Mouse (Mus musculus) cerebellum, postnatal 10 days (tissue): ENCODE measurements around the gene Acsl3.

Source experiments
- DNase-seq, 2 experiments: peaks; one replicate each; pipeline ENCODE4 v3.0.0; 2021; ENCODE audit warnings: mixed read lengths in 2 of 2

The Acsl3 gene

GRCm38 (mm10) chr1:78688149-78688548, 30.5 kb downstream of the Acsl3 start:
- DNase-seq = peak; percentile 16 to 20

- DNase-seq = no peak
Observed at GRCm38 (mm10) chr1:78694503-78695258, 37.1 kb downstream of the Acsl3 start.

- DNase-seq = no peak
Observed at GRCm38 (mm10) chr1:78696305-78696704, 38.7 kb downstream of the Acsl3 start.

- DNase-seq = no peak
Observed at GRCm38 (mm10) chr1:78696903-78697302, 39.3 kb downstream of the Acsl3 start.

- DNase-seq = no peak
Observed at GRCm38 (mm10) chr1:78698138-78698537, 40.5 kb downstream of the Acsl3 start.

- DNase-seq = no peak
Observed at GRCm38 (mm10) chr1:78701740-78702139, 44.1 kb downstream of the Acsl3 start.

GRCm38 (mm10) chr1:78702282-78702963, 44.8 kb downstream of the Acsl3 start:
- peak; percentile 15 to 32 for DNase-seq

GRCm38 (mm10) chr1:78702964-78703285, 45.3 kb downstream of the Acsl3 start:
- no peak for DNase-seq

GRCm38 (mm10) chr1:78706338-78706737, 48.7 kb downstream of the Acsl3 start:
- DNase-seq = no peak

- peak; percentile 36 to 48 for DNase-seq
Observed at GRCm38 (mm10) chr1:78707280-78707679, 49.7 kb downstream of the Acsl3 start.

GRCm38 (mm10) chr1:78710026-78710425, 52.4 kb downstream of the Acsl3 start:
- DNase-seq = no peak

- no peak for DNase-seq
Observed at GRCm38 (mm10) chr1:78710613-78711329, 53.1 kb downstream of the Acsl3 start.

GRCm38 (mm10) chr1:78724458-78725190, 67.0 kb downstream of the Acsl3 start:
- peak; percentile 90 to 94 for DNase-seq

- DNase-seq = peak in 1 of 2 experiments; percentile 19
Observed at GRCm38 (mm10) chr1:78725191-78725490, 67.5 kb downstream of the Acsl3 start.

GRCm38 (mm10) chr1:78725617-78726223, 68.1 kb downstream of the Acsl3 start:
- DNase-seq = peak; percentile 73 to 76

GRCm38 (mm10) chr1:78730114-78730720, 72.6 kb downstream of the Acsl3 start:
- DNase-seq = no peak

GRCm38 (mm10) chr1:78732290-78732689, 74.7 kb downstream of the Acsl3 start:
- no peak for DNase-seq

GRCm38 (mm10) chr1:78734261-78735000, 76.8 kb downstream of the Acsl3 start:
- DNase-seq = no peak

GRCm38 (mm10) chr1:78737646-78738045, 80.0 kb downstream of the Acsl3 start:
- DNase-seq = no peak

- DNase-seq = peak; percentile 62 to 65
Observed at GRCm38 (mm10) chr1:78740676-78741075, 83.1 kb downstream of the Acsl3 start.

GRCm38 (mm10) chr1:78742198-78742597, 84.6 kb downstream of the Acsl3 start:
- DNase-seq = peak; percentile 66 to 70

- no peak for DNase-seq
Observed at GRCm38 (mm10) chr1:78743318-78743717, 85.7 kb downstream of the Acsl3 start.
